Mouse (Mus musculus) midbrain, postnatal 0 days (tissue): ENCODE data around the gene Gls2. TPM values are rescaled to one million over a fixed set of nuclear protein-coding genes. Genes with fewer than 3 reads are reported as not detected.

Source experiments
- ATAC-seq: fragments of 200-750 bp; cut with Nextera tagmentation; 2 replicates; pipeline ENCODE4 v1.8.0; 2017; ENCODE audit warnings: moderate number of reproducible peaks, mild to moderate bottlenecking, moderate TSS enrichment, moderate library complexity; ENCODE audit not compliant: low FRiP score
- DNase-seq: peaks from one replicate; pipeline ENCODE4 v3.0.0-alpha.2; 2015; ENCODE audit warnings: low spot score
- H3K27ac ChIP-seq: fragments of 300-500 bp; sonication (generic); 2 replicates; pipeline ENCODE4 v1.5.1; 2014; ENCODE audit warnings: low read depth, mild to moderate bottlenecking, low read length, mixed read lengths
- H3K27me3 ChIP-seq: fragments of 300-500 bp; sonication (generic); 2 replicates; pipeline ENCODE4 v1.6.1; 2014; ENCODE audit warnings: low read length, control low read depth, mixed read lengths; ENCODE audit not compliant: insufficient read depth
- H3K36me3 ChIP-seq: fragments of 300-500 bp; sonication (generic); 2 replicates; pipeline ENCODE4 v1.6.1; 2014; ENCODE audit warnings: low read length, control low read depth, mixed read lengths; ENCODE audit not compliant: insufficient read depth
- H3K4me1 ChIP-seq: fragments of 300-500 bp; sonication (generic); 2 replicates; pipeline ENCODE4 v1.6.1; 2014; ENCODE audit warnings: mild to moderate bottlenecking, control low read depth, antibody characterized with exemption, low read length, mixed read lengths; ENCODE audit not compliant: insufficient read depth
- H3K4me2 ChIP-seq: fragments of 300-500 bp; sonication (generic); 2 replicates; pipeline ENCODE4 v1.6.1; 2014; ENCODE audit warnings: low read depth, mild to moderate bottlenecking, low read length, mixed read lengths; ENCODE audit not compliant: poor library complexity, severe bottlenecking
- H3K4me3 ChIP-seq: fragments of 300-500 bp; sonication (generic); 2 replicates; pipeline ENCODE4 v1.5.1; 2014; ENCODE audit warnings: low read depth, mild to moderate bottlenecking, low read length, moderate library complexity
- H3K9ac ChIP-seq: fragments of 300-500 bp; sonication (generic); replicated peaks from 2 replicates; pipeline ENCODE4 v1.6.1; 2014; ENCODE audit warnings: mild to moderate bottlenecking, low read length, moderate library complexity, mixed read lengths; ENCODE audit not compliant: poor library complexity, severe bottlenecking
- H3K9me3 ChIP-seq: fragments of 300-500 bp; sonication (generic); 2 replicates; pipeline ENCODE4 v1.6.1; 2016; ENCODE audit warnings: low read length, control low read depth
- CTCF ChIP-seq: IDR thresholded peaks from 2 replicates; pipeline ENCODE4 v1.5.1; 2016; ENCODE audit warnings: antibody characterized with exemption, mild to moderate bottlenecking
- WGBS: fragments of 180-500 bp; shearing (Covaris S2); extraction: QIAGEN DNeasy Blood & Tissue Kit; methylation state at CpG from one replicate; pipeline ENCODE4 v1.1.7; 2014; 5-methylcytosine and 5-hydroxymethylcytosine counted together
- polyA plus RNA-seq: library from polyadenylated mRNA; unstranded; fragments of >200 nt; fragmentation: Nextera tagmentation; extraction: Ambion mirVana; gene quantifications from 2 replicates; pipeline ENCODE4 v1.2.1, GENCODE M21; 2015
- total RNA-seq: library from RNA; depleted of rRNA; stranded (reverse); fragments of >200 nt; gene quantifications from 2 replicates; pipeline ENCODE4 v1.2.3, GENCODE M21; 2014

Gls2 gene
- total and polyA plus RNA-seq, 2 experiments from 2014 or later = 1.2 to 4.4 TPM

DNA sequence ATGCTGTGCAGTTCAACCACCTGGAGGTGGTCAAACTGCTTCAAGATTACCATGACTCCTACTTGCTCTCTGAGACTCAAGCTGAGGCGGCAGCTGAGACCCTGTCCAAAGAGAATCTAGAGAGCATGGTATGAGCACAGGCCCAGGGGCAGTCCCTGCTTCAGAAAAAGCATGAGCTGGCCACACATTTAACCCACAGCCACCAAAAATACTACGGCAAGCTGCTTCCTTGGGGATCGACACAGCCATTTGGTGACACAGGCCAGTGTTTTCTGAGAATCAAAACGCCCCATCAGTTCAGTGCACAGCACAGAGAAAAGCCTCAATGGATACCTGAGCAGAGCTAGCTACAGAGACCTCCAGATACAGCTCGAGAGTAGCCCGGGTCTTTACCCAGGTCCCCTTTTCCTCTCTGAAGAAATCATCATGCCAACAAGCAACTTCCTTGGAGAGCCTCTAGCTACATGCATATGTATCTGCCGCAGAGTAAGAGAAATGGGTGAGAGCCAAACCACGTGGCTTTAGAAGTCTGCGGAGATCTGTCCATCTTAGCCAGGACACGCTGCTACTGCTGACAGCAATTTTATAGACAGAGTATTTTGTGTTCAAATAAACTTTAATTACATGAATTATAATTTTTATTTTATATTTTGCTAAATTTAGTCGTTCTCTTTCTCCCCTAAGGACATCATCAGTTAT is 15.2 kb downstream of the Gls2 start:
- H3K4me3 ChIP-seq = no peak overlapping the region
- H3K9ac ChIP-seq = no peak overlapping the region
- no peak overlapping the region for H3K4me2 ChIP-seq
- no peaks in the 10 kb centered on the region for H3K27me3 ChIP-seq
- 93% methylated on average over 11 of the region's 11 CpGs for WGBS
- no peak for ATAC-seq
- H3K9me3 ChIP-seq = no peaks in the 10 kb centered on the region
- H3K27ac ChIP-seq = no peak overlapping the region
- TF ChIP-seq CTCF = no peak
- peaks cover 8% of the 10 kb centered on the region; the same call in 1 of the 2 replicates for H3K36me3 ChIP-seq
- no peak for DNase-seq
- peaks cover 7% of the 10 kb centered on the region; the same call in 1 of the 2 replicates for H3K4me1 ChIP-seq

- 96% methylated on average over 2 of the region's 2 CpGs for WGBS
- H3K27me3 ChIP-seq = no peaks in the 10 kb centered on the region
- no peaks in the 10 kb centered on the region for H3K9me3 ChIP-seq
- no peak overlapping the region for H3K27ac ChIP-seq
- no peak for TF ChIP-seq CTCF
- peaks cover 8% of the 10 kb centered on the region; the same call in 1 of the 2 replicates for H3K36me3 ChIP-seq
- DNase-seq = no peak
- ATAC-seq = no peak
- H3K4me2 ChIP-seq = no peak overlapping the region
- no peak overlapping the region for H3K4me3 ChIP-seq
- no peak overlapping the region for H3K9ac ChIP-seq
- H3K4me1 ChIP-seq = peaks cover 7% of the 10 kb centered on the region; the same call in 1 of the 2 replicates
Measured at GRCm38 (mm10) chr10:128210131-128210530, 15.9 kb downstream of the Gls2 start.

- WGBS = 32% methylated on average over 14 of the region's 14 CpGs
- peak overlapping the region; percentile 70 for H3K4me2 ChIP-seq
- H3K4me1 ChIP-seq = peaks cover 7% of the 10 kb centered on the region; the same call in 1 of the 2 replicates
- no peaks in the 10 kb centered on the region for H3K27me3 ChIP-seq
- no peak for DNase-seq
- H3K9ac ChIP-seq = peak overlapping the region; percentile 68
- H3K27ac ChIP-seq = no peak overlapping the region
- ATAC-seq = no peak
- no peak for TF ChIP-seq CTCF
- peaks cover 8% of the 10 kb centered on the region; the same call in 1 of the 2 replicates for H3K36me3 ChIP-seq
- peak overlapping the region; percentile 65 for H3K4me3 ChIP-seq
- no peaks in the 10 kb centered on the region for H3K9me3 ChIP-seq
Measured at GRCm38 (mm10) chr10:128210954-128211353, 16.7 kb downstream of the Gls2 start.

DNA sequence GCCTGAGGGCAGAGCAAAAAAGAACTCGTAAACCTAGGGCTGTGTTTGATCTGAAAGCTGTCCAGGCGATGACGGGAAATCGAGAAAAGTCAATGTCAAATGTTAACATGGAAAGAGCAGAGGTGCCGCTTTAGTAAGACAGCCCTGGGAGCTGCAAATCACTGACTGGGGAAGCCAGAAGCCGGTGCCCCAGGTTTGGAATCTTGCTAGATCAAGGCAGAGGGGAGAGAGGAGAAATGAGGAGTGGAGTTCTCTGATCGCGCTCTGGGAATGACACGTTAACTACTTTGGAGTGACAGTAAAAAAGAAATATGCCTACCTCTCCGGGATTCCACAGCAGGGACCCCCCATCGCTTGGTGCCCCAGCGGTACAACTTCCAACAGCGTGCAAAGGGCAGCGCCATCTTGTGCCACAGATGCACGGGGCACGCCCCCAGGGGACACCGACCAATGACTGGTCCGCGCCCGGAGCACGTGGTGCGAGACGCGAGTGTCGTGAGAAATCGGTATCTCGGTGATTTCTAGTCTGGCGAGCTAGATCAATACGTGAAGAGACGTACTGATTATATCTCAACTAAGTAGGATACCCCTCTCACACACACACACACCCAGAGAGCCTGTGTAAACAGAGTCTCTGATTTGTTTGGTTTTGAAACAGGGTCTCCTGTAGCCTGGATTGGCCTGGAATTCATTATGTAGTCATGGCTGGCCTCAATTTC is 17.3 kb downstream of the Gls2 start, which contains the start of gene Spryd4:
Gene Spryd4, minus strand, starts transcription at position 418 of the 719 bp plus-strand sequence.
- H3K9me3 ChIP-seq = no peaks in the 10 kb centered on the region
- H3K4me3 ChIP-seq = peak within 1 kb of the TSS; percentile 65
- H3K27ac ChIP-seq = peak within 1 kb of the TSS; percentile 68
- peak within 1 kb of the TSS; percentile 68 for H3K9ac ChIP-seq
- peaks cover 6% of the 10 kb centered on the region; the same call in 1 of the 2 replicates for H3K36me3 ChIP-seq
- no peaks in the 10 kb centered on the region for H3K27me3 ChIP-seq
- ATAC-seq (peak; percentile 95), DNase-seq (peak; percentile 95)
- H3K4me1 ChIP-seq = peaks cover 7% of the 10 kb centered on the region; the same call in 1 of the 2 replicates
- peak; percentile 64 for TF ChIP-seq CTCF
- H3K4me2 ChIP-seq = peak within 1 kb of the TSS; percentile 70
- under 1% methylated on average over 30 of the region's 30 CpGs for WGBS

DNA sequence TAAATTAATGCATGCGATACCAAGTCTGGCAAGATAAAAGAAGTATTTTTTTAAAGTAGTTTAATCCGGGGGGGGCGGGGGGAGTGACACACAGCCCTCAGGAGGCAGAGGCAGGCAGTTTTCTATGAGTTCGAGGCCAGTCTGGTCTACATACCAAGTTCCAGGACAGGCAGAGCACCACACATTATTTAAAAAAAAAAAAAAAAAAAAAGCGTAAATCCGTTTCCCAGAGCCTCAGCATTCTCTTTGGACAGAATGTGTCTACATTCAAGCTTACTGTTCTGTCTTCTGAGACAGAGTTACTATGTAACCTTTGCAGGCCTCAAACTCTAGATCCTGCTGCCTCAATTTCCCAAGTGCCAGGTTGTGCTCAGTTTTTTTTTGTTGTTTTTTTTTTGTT is 17.9 kb downstream of the Gls2 start:
- DNase-seq = no peak
- Histone ChIP-seq H3K9me3 (no peaks in the 10 kb centered on the region), H3K4me2 (peak overlapping the region; percentile 70), H3K27me3 (no peaks in the 10 kb centered on the region), H3K36me3 (peaks cover 4% of the 10 kb centered on the region; the same call in 1 of the 2 replicates), H3K4me1 (peaks cover 7% of the 10 kb centered on the region; the same call in 1 of the 2 replicates), H3K27ac (peak overlapping the region; percentile 68), H3K9ac (peak overlapping the region; percentile 48; the same call in 1 of the 2 replicates), H3K4me3 (peak overlapping the region; percentile 65)
- no peak for ATAC-seq
- WGBS = 46% methylated on average over 6 of the region's 6 CpGs
- TF ChIP-seq CTCF = no peak
